ENCODE assay signal across 19 mouse cellular contexts in genomic region chr11:103451105-103451504, GRCm38 (mm10). TPM values are rescaled to one million over a fixed set of nuclear protein-coding genes. Genes with fewer than 3 reads are reported as not detected.
"Had no signal": no experiment of that assay in that cellular context is flagged by ENCODE, and none has a peak within 500 bp of the region (broad histone marks: within the 10 kb centered on the region; RNA-seq: fewer than 3 reads in every experiment).

No protein-coding gene starts in this region.

RNA-seq across cellular contexts. Expression of gene Lrrc37a, which starts 53.3 kb away (rescaled TPM):
- polyA plus RNA-seq: cortical plate, adult 2 months; embryonic facial prominence, embryonic 10.5 days; embryonic facial prominence, embryonic 11.5 days; embryonic facial prominence, embryonic 12.5 days; embryonic facial prominence, embryonic 13.5 days; embryonic facial prominence, embryonic 14.5 days; embryonic facial prominence, embryonic 15.5 days; forebrain, embryonic 10.5 days; forebrain, embryonic 11.5 days; forebrain, embryonic 12.5 days; forebrain, embryonic 13.5 days; forebrain, embryonic 14.5 days; forebrain, embryonic 15.5 days; forebrain, embryonic 16.5 days; forebrain, postnatal 0 days; frontal cortex, adult 2 months; heart, adult 2 months; heart, embryonic 10.5 days; heart, embryonic 11.5 days had no signal
